In the genomic region with DNA sequence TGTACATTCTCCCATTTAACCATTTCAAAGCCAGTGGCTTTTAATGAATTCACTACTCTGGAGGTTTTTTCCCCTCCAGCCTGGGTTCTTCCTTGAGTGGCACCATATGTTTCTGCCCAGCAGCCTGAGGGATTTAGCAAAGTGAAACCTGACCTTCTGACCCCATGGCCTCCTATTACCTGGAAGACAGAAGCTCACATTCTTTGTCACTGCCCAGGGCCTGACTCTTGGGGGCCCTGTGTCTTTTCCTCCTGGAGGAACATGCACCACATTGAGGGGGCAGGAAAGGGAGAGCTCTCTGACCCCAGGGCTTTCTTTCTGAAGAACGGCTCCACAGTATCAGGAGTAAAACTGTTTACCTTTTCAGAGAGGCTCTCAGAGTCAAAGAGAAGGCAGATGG, we compare ENCODE assay signal across 21 mouse cellular contexts. TPM values are rescaled to one million over a fixed set of nuclear protein-coding genes. Genes with fewer than 3 reads are reported as not detected.
A peak's percentile ranks its signal among the peaks of the same experiment; 100 is the strongest.
DNase-seq lines count a peak whose midpoint lies in the region; ATAC-seq and TF ChIP-seq lines count a peak whose summit lies in the region.
"Had no signal": no experiment of that assay in that cellular context is flagged by ENCODE, and none has a peak within 500 bp of the region (broad histone marks: within the 10 kb centered on the region; RNA-seq: fewer than 3 reads in every experiment).

No protein-coding gene starts in this region.

- 0 out of 2 replicates have a peak overlapping the region, but pooled peaks have one; percentile 56 for H3K27ac ChIP-seq in forebrain, embryonic 10.5 days
- H3K27ac ChIP-seq in forebrain, postnatal 0 days (ENCODE audit: low read depth, low read length): no peak overlapping the region
- H3K27ac ChIP-seq in lung, embryonic 14.5 days (ENCODE audit: low read depth): peak overlapping the region; percentile 12; the same call in 1 of the 2 replicates
- H3K27ac ChIP-seq in limb, embryonic 11.5 days (replicated peaks; ENCODE audit: low read depth, low read length): no peak overlapping the region
- H3K27ac ChIP-seq: forebrain, embryonic 15.5 days; hindbrain, embryonic 12.5 days; kidney, postnatal 0 days; limb, embryonic 13.5 days; liver, embryonic 15.5 days had no signal

- no peaks in the 10 kb centered on the region; the same call in 1 of the 2 replicates for H3K9me3 ChIP-seq in forebrain, embryonic 10.5 days
- H3K9me3 ChIP-seq in forebrain, postnatal 0 days (ENCODE audit: low read length): no peaks in the 10 kb centered on the region
- H3K9me3 ChIP-seq in lung, embryonic 14.5 days (ENCODE audit: low read depth, low read length): no peaks in the 10 kb centered on the region
- no peaks in the 10 kb centered on the region for H3K9me3 ChIP-seq in limb, embryonic 11.5 days (ENCODE audit: control insufficient read depth, low read length)
- H3K9me3 ChIP-seq: forebrain, embryonic 15.5 days; hindbrain, embryonic 12.5 days; limb, embryonic 13.5 days; liver, embryonic 15.5 days had no signal

- peaks cover 8% of the 10 kb centered on the region for H3K36me3 ChIP-seq in forebrain, embryonic 10.5 days (replicated peaks)
- no peaks in the 10 kb centered on the region for H3K36me3 ChIP-seq in forebrain, postnatal 0 days (ENCODE audit: insufficient read depth)
- peaks cover 11% of the 10 kb centered on the region; the same call in 1 of the 2 replicates for H3K36me3 ChIP-seq in lung, embryonic 14.5 days (ENCODE audit: insufficient read depth)
- H3K36me3 ChIP-seq in limb, embryonic 11.5 days (ENCODE audit: control insufficient read depth, insufficient read depth, low read length): 0 out of 2 replicates have a peak, but pooled peaks cover 2% of the 10 kb centered on the region
- H3K36me3 ChIP-seq: forebrain, embryonic 15.5 days; hindbrain, embryonic 12.5 days; liver, embryonic 15.5 days had no signal

- H3K4me3 ChIP-seq in forebrain, embryonic 10.5 days: no peak overlapping the region
- no peak overlapping the region for H3K4me3 ChIP-seq in forebrain, postnatal 0 days (ENCODE audit: low read depth, low read length)
- H3K4me3 ChIP-seq in lung, embryonic 14.5 days (ENCODE audit: low read depth, low read length): no peak overlapping the region
- H3K4me3 ChIP-seq in lung, adult 2 months (replicated peaks; ENCODE audit: extremely low read depth, low read depth, low read length): no peak overlapping the region
- no peak overlapping the region for H3K4me3 ChIP-seq in limb, embryonic 11.5 days (ENCODE audit: low read depth, low read length)
- H3K4me3 ChIP-seq: forebrain, embryonic 15.5 days; heart, embryonic 12.5 days; hindbrain, embryonic 12.5 days; limb, embryonic 13.5 days; liver, embryonic 15.5 days had no signal

- ATAC-seq in forebrain, postnatal 0 days: no peak
- ATAC-seq in lung, embryonic 14.5 days (ENCODE audit: insufficient read depth): no peak
- ATAC-seq in limb, embryonic 11.5 days (ENCODE audit: insufficient number of reproducible peaks, low FRiP score, low TSS enrichment, low read depth): no peak
- ATAC-seq: forebrain, embryonic 15.5 days had no signal

- H3K9ac ChIP-seq in forebrain, postnatal 0 days: no peak overlapping the region
- no peak overlapping the region for H3K9ac ChIP-seq in lung, embryonic 14.5 days
- H3K9ac ChIP-seq in limb, embryonic 11.5 days (ENCODE audit: low read length): no peak overlapping the region
- H3K9ac ChIP-seq: forebrain, embryonic 15.5 days; heart, embryonic 12.5 days; hindbrain, embryonic 12.5 days; limb, embryonic 13.5 days; liver, embryonic 15.5 days had no signal

- no peak for TF ChIP-seq POLR2A in lung, adult 2 months (IDR thresholded peaks at IDR 0.05; ENCODE audit: borderline replicate concordance, extremely low read depth, low read depth, low read length)

- DNase-seq in forebrain, embryonic 10.5 days (ENCODE audit: extremely low spot score, low spot score): peak; percentile 29
- no peak for DNase-seq in forebrain, postnatal 0 days
- DNase-seq in lung, embryonic 14.5 days: no peak
- no peak for DNase-seq in lung, adult 2 months
- DNase-seq in embryo, embryonic 10.5 days (ENCODE audit: low spot score): peak; percentile 74
- DNase-seq in limb, embryonic 11.5 days (ENCODE audit: low spot score): peak; percentile 27
- no peak for DNase-seq in layer of hippocampus, adult 8-10 months (ENCODE audit: low spot score in 2 of 2)
- DNase-seq: adrenal gland, postnatal 14 days; cerebellum, adult 9-10 months; gastrocnemius, postnatal 10 days; heart, adult 11 months; heart, postnatal 14 days; kidney, adult 18-20 months; lung, postnatal 10 days had no signal

- H3K4me1 ChIP-seq in forebrain, embryonic 10.5 days: peaks cover 42% of the 10 kb centered on the region
- 0 out of 2 replicates have a peak, but pooled peaks cover 5% of the 10 kb centered on the region for H3K4me1 ChIP-seq in forebrain, postnatal 0 days (ENCODE audit: insufficient read depth)
- no peaks in the 10 kb centered on the region for H3K4me1 ChIP-seq in lung, embryonic 14.5 days (ENCODE audit: insufficient read depth)
- no peaks in the 10 kb centered on the region for H3K4me1 ChIP-seq in lung, adult 2 months (ENCODE audit: control insufficient read depth, insufficient read depth, low read length)
- peaks cover 20% of the 10 kb centered on the region for H3K4me1 ChIP-seq in limb, embryonic 11.5 days (ENCODE audit: control insufficient read depth, insufficient read depth, low read length)
- H3K4me1 ChIP-seq: liver, embryonic 15.5 days had no signal

- H3K27me3 ChIP-seq in forebrain, embryonic 10.5 days (ENCODE audit: poor library complexity, severe bottlenecking): no peaks in the 10 kb centered on the region
- no peaks in the 10 kb centered on the region for H3K27me3 ChIP-seq in forebrain, postnatal 0 days (ENCODE audit: insufficient read depth, low read length)
- no peaks in the 10 kb centered on the region for H3K27me3 ChIP-seq in lung, embryonic 14.5 days (ENCODE audit: insufficient read depth, low read length)
- no peaks in the 10 kb centered on the region for H3K27me3 ChIP-seq in limb, embryonic 11.5 days (ENCODE audit: control insufficient read depth, insufficient read depth, low read length)
- H3K27me3 ChIP-seq: forebrain, embryonic 15.5 days; heart, embryonic 12.5 days; hindbrain, embryonic 12.5 days; limb, embryonic 13.5 days; liver, embryonic 15.5 days had no signal

- no peak for TF ChIP-seq CTCF in forebrain, postnatal 0 days (IDR thresholded peaks at IDR 0.05; ENCODE audit: low read depth)
- no peak for TF ChIP-seq CTCF in lung, embryonic 14.5 days (IDR thresholded peaks at IDR 0.05; ENCODE audit: low read depth)
- TF ChIP-seq CTCF in lung, adult 2 months (IDR thresholded peaks at IDR 0.05; ENCODE audit: insufficient read depth, low read length): no peak

- WGBS in forebrain, embryonic 10.5 days: 54% methylated on average over 1 of the region's 1 CpGs
- 70% methylated on average over 1 of the region's 1 CpGs for WGBS in forebrain, postnatal 0 days
- WGBS in lung, embryonic 14.5 days: 32% methylated on average over 1 of the region's 1 CpGs
- 55% methylated on average over 1 of the region's 1 CpGs for WGBS in lung, adult 2 months
- 8% methylated on average over 1 of the region's 1 CpGs for WGBS in limb, embryonic 11.5 days

- no peak overlapping the region for H3K4me2 ChIP-seq in forebrain, postnatal 0 days (ENCODE audit: low read depth)
- H3K4me2 ChIP-seq in lung, embryonic 14.5 days: no peak overlapping the region
- no peak overlapping the region for H3K4me2 ChIP-seq in limb, embryonic 11.5 days (ENCODE audit: low read depth, severe bottlenecking)
- H3K4me2 ChIP-seq: forebrain, embryonic 15.5 days; heart, embryonic 12.5 days; hindbrain, embryonic 12.5 days; limb, embryonic 13.5 days; liver, embryonic 15.5 days; midbrain, embryonic 11.5 days had no signal

RNA-seq across cellular contexts. Expression of gene Itga9, which starts 46.9 kb away (rescaled TPM):
- polyA plus RNA-seq in forebrain, embryonic 10.5 days (2016; fragmentation: Nextera tagmentation; extraction: Ambion mirVana): 6.0 and 6.1 TPM in 2 replicates
- 2.6 and 3.3 TPM in 2 replicates for total RNA-seq in forebrain, postnatal 0 days (2014; rRNA removed)
- polyA plus RNA-seq in forebrain, postnatal 0 days (2015; fragmentation: Nextera tagmentation; extraction: Ambion mirVana): 0.57 and 0.99 TPM in 2 replicates
- polyA plus RNA-seq in lung, embryonic 14.5 days (2014; fragmentation: Nextera tagmentation; extraction: Ambion mirVana): 28.7 and 30.0 TPM in 2 replicates
- 54.0 and 66.2 TPM in 2 replicates for polyA plus RNA-seq in lung, adult 2 months (2012; rRNA removed)
- 7.7 and 9.3 TPM in 2 replicates for polyA plus RNA-seq in limb, embryonic 11.5 days (2014; fragmentation: Nextera tagmentation; extraction: Ambion mirVana)
- total RNA-seq in layer of hippocampus, adult 8-10 months (2022): 1 to 10 TPM; 4.7 to 5.8 (median 5.1) TPM

Comparison
In these comparisons a context has a peak if more than half of its experiments do, and no peak if none do; other contexts are left out.
1. DNase-seq: peak in forebrain, embryonic 10.5 days (single experiment), embryo, embryonic 10.5 days (single experiment) and limb, embryonic 11.5 days (single experiment); none in forebrain, postnatal 0 days (single experiment), lung, embryonic 14.5 days (single experiment), lung, adult 2 months (single experiment) and layer of hippocampus, adult 8-10 months (0 of 2).
2. H3K27ac ChIP-seq: peak in forebrain, embryonic 10.5 days (single experiment) and lung, embryonic 14.5 days (single experiment); none in forebrain, postnatal 0 days (single experiment) and limb, embryonic 11.5 days (single experiment).